Mouse (Mus musculus) right cerebral cortex, postnatal 4 days (tissue): ENCODE results near the gene Kcnc1.

ENCODE experiments used
- DNase-seq: peaks from one replicate; pipeline ENCODE4 v3.0.0-alpha.2; 2022

Gene Kcnc1

DNA sequence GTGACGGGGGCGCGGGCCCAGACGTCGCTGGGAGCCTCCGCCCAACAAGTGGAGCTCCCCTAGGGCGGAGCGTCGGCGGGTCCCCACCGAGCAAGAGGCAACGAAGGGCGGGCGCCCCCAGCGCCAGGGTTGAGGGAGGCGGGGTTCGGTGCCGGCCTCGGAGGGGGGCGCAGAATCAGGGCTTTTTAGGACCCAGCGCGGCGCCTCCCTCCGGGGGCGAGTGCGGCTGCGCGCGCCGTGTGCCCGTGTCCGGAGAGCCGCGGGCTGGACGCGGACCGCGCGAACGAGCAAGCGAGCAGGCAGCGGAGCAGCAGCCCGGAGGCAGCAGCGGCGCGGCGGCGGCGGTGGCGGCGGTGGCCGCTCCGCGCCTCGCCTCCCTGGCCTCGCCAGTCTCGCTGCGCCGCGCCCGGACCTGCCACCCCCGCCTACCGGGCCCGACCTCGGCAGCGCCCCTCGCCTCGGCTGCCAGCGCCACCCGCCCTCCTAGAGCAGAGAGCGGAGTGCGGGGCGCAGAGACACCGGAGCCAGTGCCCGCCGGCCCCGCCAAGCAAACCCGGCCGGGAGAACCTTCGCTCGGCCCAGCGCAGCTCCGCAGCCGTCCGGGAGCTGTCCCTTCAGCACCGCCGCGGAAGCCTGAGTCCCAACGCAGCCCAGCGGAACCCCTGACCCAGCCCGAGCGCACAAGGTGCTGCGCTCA, at the start of gene Kcnc1:
TSS of gene Kcnc1 (plus strand) at position 267 of the 697 bp plus-strand sequence.
- peak; percentile 78 for DNase-seq

DNA sequence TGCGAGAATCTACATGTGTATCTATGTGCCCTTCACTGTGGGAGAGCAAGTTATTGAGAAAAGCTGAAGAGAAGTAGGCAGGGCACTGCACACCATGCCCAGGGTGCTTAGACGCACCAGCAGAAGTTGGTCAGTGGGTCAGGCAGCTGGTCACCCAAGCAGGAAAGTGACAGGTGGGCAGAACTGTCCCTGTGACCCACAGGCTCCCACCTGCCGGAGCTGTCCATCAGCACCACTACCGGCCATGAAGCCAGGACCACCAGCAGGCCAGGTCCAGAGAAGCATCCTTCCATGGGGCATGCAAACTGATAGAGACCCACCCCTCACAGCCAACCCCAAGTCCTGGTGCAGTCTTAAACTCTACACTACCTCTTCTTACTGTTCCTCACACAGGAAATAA, 48.6 kb upstream of the Kcnc1 start:
- no peak for DNase-seq

DNA sequence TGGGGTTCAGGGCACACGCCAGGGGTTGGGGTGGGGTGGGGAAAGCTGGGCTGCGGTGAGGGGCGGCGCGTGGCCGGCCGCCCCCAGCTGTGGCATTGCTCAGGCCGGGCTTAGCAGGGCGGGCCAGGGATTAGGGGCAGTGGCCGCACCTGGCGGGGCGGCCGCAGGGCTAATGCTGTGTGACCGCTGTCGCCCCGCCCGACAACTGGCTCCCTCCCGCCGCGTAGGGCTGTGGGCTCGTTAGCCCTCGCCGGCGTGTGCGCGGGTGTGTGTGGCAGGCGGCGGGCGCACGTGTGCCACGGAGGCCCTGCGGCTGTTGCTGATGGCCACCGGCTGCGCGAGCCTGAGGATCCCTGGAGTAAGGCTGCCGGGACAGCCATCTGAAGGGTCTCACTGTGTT, 47.5 kb upstream of the Kcnc1 start:
- DNase-seq = peak; percentile 9

DNA sequence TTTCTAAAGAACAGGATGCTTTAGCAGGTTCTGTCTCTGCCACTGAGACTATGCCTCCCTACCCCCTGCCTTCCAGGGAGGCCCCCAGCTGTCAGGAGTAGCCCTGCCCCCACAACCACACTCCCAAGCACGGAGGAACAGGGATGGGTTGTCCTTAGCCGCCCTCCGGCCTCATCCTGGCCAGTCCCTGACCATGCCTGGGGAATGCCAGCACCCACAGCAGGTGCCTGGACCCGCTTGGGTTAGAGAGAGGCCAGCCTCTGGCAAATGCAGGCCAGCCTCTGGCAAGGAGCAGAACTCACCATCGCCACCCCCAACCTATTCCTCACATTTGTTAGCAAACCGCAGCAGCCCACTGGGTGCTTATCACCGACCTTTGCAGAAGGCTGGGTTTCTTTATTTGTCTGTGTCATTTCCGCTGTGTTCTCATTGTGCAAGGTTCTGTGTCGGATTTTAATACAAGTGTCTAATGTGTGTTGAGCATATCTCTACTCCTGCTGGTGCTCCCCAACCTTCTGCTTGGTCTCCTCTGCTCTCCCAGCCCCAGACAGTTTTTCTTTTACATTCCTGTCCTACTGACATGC, 46.1 kb upstream of the Kcnc1 start:
- no peak for DNase-seq

DNA sequence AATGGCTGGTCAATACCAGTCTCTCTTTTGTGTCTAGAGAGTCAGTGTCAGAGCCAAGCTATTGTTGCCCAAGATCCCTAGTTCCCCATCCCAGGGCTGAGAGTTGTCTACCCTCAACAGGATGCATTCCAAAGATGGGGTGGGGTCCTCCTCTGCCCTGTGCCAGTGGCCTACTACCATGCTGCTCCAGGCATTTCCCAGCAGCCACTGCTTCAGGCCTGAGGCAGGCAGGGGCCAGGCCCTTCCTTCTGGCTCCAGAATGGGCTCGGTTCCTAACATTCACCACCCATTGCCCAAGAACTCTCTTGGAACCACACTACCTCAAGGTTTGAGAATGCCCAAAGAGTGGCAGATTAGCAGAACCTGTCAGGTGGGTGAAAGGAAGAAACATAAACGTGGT, 43.5 kb upstream of the Kcnc1 start:
- no peak for DNase-seq

DNA sequence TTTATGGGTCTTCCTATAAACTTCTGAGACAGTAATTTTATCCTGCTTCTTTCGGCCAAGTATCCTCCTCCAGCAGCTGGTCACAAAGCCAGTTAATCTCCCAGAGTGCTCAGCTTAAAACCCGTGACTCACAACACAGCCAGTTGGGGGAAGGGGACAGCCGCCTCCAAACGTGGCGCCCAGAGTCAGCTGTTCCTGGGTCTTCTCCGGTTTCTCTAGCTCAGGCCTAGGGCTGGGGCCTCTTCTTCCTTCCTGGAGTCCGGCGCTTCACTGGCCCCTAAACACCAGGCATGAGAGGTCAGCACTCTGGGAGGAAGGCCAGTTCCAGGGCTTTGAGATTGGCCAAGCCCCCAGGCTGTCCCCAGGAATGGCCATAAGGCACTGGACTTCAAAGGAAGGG, 43.1 kb upstream of the Kcnc1 start:
- no peak for DNase-seq

DNA sequence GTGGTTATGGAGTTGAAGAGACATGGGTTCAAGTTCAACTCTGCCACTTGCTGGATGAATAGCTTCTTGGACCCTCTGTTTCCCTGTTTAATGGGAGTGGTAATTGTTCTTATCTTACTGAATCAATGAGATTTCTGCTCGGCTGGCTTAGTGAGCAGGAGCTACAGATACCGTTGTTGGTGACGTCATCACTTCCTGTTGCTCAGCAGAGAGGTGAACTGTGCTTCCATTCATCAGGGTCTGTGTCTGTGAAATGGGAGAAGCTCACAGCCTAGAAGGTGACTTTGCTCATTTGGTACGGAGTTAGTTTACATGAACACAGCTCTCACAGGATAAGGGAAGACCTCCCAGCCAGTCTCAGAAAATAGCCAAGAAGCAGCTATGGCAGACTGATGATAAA, 42.4 kb upstream of the Kcnc1 start:
- DNase-seq = no peak

DNA sequence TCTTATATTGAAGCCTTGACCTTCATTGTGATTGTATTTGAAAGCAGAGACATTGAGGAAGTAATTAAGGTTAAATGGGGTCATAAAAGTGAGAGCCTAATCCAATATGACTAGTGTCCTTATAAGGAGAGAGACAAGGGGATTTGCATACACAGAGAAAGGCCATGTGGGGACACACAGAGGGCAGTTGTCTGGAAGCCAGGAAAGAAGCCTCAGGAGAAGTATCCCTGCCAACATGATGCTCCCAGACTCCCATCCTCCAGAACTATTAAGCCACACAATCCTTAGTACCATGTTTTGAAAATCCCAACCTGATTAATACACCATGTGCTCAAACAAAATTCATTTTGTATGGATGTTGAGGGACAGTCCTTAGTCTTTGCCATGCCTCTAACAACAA, 34.5 kb upstream of the Kcnc1 start:
- no peak for DNase-seq

DNA sequence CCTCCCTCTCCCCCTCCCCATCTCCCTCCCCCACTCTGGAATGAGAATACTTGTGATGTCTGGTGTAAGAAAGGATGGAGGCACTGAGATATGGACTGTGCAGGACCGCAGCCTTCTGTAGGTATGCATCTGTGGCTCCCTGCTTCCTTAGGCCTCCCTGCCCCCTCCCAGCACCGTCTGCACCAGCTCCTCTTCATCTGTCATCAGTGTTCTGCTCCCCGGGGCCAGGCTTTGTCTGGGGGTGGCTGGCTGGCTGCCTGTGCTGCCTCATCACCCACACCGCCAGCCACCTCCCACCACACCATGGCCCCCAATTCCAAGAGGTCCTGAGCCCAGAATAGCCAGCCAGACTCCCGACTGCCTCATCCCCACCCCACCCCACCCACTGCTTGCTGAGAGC, 32.1 kb upstream of the Kcnc1 start:
- no peak for DNase-seq

DNA sequence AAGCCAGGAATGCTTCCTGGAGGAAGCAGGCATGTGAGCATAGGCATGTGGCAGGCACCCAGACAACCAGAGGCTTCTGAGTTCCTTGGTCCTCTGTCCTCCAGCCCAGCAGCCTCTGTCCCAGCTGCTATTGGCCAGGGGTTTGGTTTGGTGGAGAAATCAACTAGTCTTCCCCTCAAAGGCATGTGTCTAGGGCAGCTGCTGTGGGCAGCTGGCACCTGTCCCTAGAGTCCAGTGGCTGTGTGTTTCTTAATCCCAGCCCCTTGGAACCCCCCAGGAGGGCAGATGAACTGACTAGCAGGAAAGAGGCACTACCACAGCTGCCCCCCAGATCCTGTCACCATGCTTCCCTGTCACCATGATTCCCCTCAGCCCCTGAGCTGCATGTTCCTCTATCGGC, 30.5 kb upstream of the Kcnc1 start:
- no peak for DNase-seq

DNA sequence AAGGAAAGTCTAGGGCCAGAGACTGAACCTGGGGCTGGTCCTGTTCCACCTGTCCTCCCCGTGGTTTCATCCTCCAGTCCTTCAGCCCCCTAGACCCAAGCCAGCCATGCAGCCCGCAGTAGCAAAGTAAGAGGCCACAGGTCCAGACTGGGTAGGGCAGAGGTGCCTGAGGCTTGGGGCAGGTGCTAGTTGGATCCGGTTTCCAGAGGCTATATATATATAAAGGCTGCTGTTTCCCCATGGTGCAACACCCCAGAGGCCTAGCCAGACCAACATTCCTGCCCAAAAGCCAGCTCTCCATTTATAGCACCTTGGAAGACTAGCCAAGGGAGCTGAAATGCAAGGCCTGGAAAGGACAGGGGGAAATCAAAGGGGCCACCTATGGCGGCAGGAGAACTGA, 25.2 kb upstream of the Kcnc1 start:
- no peak for DNase-seq

DNA sequence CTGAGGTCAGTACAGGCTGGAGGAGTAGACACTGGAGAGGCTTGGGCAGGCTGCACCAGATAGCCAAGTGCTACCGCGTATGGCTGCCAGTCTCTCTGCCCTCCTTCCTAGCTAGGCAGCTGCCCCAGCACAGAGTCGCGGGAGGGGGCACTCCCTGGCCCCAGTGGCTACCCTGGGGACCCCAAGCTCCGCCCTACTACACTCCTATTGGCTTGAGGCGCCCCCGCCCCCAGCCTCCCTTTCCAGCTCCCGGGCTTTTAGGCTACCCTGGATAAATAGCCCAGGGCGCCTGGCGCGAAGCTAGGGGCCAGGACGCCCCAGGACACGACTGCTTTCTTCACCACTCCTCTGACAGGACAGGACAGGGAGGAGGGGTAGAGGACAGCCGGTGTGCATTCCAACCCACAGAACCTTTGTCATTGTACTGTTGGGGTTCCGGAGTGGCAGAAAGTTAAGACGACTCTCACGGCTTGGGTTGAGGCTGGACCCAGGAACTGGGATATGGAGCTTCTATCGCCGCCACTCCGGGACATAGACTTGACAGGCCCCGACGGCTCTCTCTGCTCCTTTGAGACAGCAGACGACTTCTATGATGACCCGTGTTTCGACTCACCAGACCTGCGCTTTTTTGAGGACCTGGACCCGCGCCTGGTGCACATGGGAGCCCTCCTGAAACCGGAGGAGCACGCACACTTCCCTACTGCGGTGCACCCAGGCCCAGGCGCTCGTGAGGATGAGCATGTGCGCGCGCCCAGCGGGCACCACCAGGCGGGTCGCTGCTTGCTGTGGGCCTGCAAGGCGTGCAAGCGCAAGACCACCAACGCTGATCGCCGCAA, 19.9 kb upstream of the Kcnc1 start, which contains the start of gene Myod1:
TSS of gene Myod1 (plus strand) at position 303 of the 836 bp plus-strand sequence.
- DNase-seq = no peak

DNA sequence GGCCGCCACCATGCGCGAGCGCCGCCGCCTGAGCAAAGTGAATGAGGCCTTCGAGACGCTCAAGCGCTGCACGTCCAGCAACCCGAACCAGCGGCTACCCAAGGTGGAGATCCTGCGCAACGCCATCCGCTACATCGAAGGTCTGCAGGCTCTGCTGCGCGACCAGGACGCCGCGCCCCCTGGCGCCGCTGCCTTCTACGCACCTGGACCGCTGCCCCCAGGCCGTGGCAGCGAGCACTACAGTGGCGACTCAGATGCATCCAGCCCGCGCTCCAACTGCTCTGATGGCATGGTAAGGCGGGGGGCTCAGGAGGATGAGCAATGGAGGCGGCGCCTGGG, 19.3 kb upstream of the Kcnc1 start:
- DNase-seq = no peak

DNA sequence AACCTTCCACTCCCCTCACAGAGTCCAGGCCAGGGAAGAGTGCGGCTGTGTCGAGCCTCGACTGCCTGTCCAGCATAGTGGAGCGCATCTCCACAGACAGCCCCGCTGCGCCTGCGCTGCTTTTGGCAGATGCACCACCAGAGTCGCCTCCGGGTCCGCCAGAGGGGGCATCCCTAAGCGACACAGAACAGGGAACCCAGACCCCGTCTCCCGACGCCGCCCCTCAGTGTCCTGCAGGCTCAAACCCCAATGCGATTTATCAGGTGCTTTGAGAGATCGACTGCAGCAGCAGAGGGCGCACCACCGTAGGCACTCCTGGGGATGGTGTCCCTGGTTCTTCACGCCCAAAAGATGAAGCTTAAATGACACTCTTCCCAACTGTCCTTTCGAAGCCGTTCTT, 18.2 kb upstream of the Kcnc1 start:
- DNase-seq = peak; percentile 45

DNA sequence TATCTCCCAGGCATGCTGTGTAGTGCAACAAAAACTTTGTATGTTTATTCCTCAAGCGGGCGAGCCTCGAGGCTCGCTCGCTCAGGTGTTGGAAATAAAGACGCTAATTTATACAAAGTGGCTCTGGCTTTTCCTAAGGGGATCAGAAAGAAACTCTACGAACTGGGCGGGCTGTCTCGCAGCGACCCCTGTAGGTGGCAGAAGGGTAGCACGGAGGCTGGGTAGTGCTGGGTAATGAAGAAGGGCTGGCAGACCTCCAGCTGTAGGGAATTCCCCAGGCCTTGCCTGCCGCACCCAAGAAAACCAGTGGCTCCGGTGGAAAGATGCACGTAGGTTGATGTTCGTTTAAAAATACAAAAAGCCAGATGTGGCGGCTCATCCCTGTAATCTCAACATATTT, 17.3 kb upstream of the Kcnc1 start:
- DNase-seq = peak; percentile 85

DNA sequence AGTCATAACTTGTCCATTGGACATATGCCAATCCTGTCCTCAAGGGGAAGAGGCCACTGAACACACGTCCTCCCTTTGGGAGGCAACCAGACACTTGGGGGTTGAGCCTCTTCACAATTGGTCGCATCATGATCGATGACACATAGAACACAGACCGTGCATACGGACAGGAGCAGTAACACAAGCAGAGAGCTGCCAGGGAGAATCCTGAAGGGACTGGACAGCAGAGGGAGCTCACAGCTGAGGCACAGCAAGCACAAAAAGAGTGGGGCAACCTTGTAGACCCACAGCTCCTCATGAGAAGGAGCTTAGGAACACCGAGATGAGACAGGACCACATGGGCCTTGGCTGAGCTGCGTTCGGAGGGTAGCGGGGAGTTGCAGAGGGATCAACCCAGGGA, 15.7 kb upstream of the Kcnc1 start:
- no peak for DNase-seq

DNA sequence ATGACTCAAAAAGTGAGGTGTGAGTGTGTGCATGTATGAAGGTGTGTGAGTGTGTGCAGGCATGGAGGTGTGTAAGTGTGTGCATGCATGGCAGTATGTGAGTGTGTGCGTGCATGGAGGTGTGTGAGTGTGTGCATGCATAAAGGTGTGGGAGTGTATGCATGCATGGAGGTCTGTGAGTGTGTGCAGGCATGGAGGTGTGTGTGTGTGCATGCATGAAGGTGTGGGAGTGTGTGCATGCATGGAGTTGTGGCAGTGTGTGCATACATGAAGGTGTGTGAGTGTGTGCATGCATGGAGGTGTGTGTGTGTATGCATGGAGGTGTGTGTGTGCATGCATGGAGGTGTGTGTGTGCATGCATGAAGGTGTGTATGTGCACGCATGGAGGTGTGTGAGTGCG, 8.9 kb upstream of the Kcnc1 start:
- DNase-seq = no peak

DNA sequence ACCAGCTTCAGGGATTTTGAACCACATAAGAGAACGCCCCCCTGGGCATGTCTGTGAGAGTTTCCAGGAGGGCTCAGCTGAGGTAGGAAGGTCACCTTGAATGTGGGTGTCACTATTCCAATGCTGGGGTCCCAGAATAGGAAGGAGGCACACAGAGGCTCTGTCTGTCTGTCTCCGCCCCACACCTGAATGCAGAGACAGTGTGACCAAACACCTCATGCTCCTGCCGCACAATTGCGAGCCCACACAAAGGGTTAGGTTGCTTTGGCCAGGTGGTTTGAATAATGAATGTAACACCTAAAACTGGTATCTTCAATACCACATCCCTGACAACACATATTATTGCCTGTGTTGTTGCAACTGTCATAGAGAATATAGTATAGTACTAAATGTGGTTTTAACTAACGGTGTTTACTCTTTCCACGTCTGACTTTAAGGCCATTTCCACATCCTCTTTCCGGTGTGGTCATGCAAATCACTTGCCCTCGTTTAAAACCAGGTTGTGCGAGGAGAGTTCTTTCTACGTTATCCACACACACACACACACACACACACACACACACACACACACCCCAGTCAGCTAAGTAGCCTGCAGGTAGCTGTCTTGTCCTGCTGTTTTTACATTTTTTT, 6.7 kb upstream of the Kcnc1 start:
- no peak for DNase-seq

DNA sequence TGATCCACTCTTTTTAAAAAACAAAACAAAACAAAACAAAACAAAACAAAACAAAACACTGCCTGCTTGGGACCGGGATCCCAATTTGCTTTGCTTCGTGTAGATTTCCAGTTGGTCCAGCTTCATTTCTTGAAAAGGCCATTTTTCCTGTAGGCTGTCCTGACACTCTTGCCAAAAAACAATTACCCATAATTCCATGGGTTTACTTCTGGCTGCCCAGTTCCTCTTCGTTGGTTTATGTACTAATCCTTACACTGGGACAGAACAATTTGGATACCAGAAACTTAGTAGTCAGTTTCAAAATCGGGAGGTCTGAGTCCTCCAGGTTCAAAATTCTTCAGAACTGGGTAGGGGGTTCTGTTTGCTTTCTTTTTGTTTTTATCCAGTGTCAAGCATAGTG, 6.1 kb upstream of the Kcnc1 start:
- no peak for DNase-seq

DNA sequence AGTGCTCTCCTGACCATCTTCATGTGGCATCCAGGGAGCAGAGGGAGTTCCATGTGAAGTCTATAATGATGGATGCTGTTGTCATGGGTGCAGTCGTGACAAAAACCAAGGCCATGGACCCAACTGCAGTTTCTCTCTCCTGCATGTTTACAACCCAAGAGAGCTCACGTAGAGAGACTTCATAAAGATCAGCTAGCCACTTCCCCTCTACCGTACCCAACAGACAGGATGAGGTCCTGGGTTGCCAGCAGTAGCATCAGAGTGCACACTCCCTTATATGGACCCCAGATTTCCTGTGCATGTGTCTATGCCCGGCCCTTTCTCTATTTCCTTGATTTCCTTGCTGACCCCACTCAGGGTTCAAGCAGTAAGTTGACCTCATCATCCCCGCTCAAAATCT, 4.6 kb upstream of the Kcnc1 start:
- DNase-seq = no peak

DNA sequence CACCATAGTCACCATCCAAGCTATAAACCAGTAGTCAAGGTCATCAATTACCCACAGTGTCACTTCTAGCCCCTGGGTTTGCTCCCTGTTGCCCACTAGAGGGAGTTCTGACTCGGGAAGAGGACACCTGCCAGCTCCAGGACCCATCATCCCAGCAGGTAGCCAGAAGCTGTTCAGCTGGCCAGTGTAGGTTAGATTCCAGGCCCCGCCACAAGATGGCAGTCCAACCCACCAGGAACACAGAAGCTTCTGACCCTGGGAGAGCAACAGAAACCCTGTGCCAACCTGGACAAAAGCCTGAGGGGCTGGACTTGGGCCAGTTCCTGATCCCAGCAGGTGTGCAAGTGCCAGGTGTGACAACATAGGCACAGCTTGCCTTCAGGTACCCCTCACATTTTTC, 3.2 kb upstream of the Kcnc1 start:
- DNase-seq = peak; percentile 82

DNA sequence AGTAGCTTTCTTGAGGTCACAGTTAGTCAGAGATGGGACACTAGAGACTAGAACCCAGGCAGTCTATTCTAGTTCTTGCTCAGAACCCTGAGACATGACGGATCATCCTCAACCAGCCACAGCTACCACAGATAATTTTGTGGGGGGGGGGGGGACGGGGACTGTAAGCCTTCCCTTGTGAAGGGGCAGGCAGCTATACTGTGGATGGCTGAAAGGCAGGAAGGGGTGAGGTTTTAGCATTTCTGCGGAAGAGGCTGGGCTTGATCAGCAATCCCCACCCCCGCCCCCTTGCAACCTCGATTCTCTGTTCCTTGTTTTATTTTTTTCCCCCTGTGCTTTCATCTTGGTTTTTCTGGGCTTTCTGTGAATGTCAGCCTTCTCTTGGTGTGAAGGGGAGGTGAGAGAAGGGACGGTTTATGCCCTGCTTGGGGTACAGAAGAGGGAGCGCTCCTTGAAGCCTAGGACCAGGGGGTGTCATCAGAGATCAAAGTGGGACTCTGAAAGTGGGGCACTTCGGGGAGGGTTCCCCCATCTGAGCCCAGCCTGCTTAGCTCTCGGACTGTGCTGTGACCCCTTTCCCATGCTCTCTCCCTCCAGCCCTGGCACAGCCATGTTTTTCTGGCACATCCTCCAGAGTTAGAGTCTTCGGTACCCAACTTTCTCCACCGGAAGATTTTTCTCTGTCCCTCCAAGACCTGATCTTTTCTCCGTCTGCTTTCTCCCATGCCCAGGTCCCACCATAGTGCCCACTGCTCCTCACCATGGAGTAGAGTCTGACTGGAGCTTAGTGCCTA, 2.4 kb upstream of the Kcnc1 start:
- DNase-seq = no peak

DNA sequence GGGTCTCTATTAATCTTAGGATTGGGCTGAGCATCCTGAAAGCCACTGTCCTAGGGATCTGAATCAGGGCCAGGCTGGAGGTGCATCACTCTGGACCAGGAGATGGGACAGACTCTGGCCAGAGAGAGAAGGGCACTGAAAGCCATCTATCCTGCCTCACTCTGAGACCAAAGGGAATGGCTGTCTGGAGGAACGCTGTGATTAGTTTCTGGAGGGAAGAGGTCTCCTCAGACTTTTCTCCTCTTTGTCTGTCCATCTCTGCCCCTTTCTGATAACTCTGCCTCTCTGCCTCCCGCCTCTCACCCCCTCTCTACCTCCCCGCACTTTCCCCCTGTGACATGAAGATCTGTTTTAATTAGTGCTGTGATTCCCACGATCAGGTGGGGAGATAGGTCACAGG, 1.4 kb upstream of the Kcnc1 start:
- DNase-seq = no peak
